Mouse (Mus musculus): Measurements from ENCODE around the gene Ccdc173. TPM values are rescaled to one million over a fixed set of nuclear protein-coding genes. Genes with fewer than 3 reads are reported as not detected.

Ccdc173 gene
- polyA plus RNA-seq (2017; shearing (Covaris generic)), result 3.5 TPM

GRCm38 (mm10) chr2:69789429-69790069 lies at the start of gene Ccdc173, which contains the start of gene Phospho2:
TSS of gene Ccdc173 (minus strand) at chr2:69789575.
TSS of gene Phospho2 (plus strand) at chr2:69789623.

GRCm38 (mm10) chr2:69821711-69822110 lies 32.3 kb upstream of the Ccdc173 start, which contains the start of gene Klhl23:
TSS of gene Klhl23 (plus strand) at chr2:69821944.

GRCm38 (mm10) chr2:69722273-69722649 lies 67.1 kb downstream of the Ccdc173 start, which contains the start of gene Ppig:
TSS of gene Ppig (plus strand) at chr2:69722545.

DNA sequence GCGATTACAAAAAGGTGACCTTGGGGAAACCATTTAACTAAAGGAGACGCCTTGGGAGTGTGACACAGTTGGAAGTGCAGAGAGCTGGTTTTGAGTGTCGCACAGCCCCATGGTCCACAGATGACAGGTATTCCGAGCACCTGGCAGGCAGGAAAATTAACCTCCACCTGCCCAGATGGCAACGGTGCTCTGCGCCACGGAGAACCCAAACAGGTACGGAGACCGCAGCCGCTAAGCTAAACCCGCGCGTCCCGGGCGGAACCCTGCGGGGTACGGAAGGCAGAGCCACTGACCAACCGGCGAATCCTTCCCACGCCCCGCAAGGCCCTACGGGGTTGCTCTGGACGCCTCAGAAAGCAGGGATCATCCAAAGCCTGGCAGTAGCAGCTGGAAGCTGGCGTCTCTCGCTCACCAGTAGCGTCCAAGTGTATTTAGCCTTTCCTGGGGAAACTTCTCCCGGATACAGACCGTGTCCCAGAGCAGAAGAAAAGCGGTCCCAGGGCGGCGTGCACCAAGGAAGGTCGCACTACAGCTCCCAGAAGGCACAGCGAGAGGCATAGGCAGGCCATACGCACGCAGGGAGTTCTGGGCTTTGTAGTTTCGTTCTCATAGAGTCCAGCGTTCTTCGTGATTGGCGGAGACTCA lies 76.3 kb downstream of the Ccdc173 start, which contains the start of gene Fastkd1:
Gene Fastkd1 (minus strand): TSS at position 536 of the 645 bp plus-strand sequence.

Other genes with a start within 250 kb of the Ccdc173 start
- gene Lrp2, start 203.5 kb downstream of the Ccdc173 start, polyA plus RNA-seq (2017; shearing (Covaris generic)), result not detected
- not detected for gene Bbs5, start 142.4 kb downstream of the Ccdc173 start, polyA plus RNA-seq (2017; shearing (Covaris generic))
- not detected for gene Klhl41, start 119.5 kb downstream of the Ccdc173 start, polyA plus RNA-seq (2017; shearing (Covaris generic))
- 13.1 TPM for gene Fastkd1, start 76.1 kb downstream of the Ccdc173 start, polyA plus RNA-seq (2017; shearing (Covaris generic))
- 183 TPM for gene Ppig, start 67.0 kb downstream of the Ccdc173 start, polyA plus RNA-seq (2017; shearing (Covaris generic))
- 43.5 TPM for gene Phospho2, start within 50 bp of the Ccdc173 start, polyA plus RNA-seq (2017; shearing (Covaris generic))
- gene Klhl23, start 32.4 kb upstream of the Ccdc173 start, polyA plus RNA-seq (2017; shearing (Covaris generic)), result 0.32 TPM
- 334 TPM for gene Ssb, start 72.0 kb upstream of the Ccdc173 start, polyA plus RNA-seq (2017; shearing (Covaris generic))
- 35.0 TPM for gene Mettl5, start 96.0 kb upstream of the Ccdc173 start, polyA plus RNA-seq (2017; shearing (Covaris generic))
- gene Ubr3, start 107.7 kb upstream of the Ccdc173 start, polyA plus RNA-seq (2017; shearing (Covaris generic)), result 8.9 TPM
- gene Myo3b, start 249.6 kb upstream of the Ccdc173 start, polyA plus RNA-seq (2017; shearing (Covaris generic)), result 20.3 TPM